Comparison of ENCODE assay signal across 8 mouse cellular contexts in genomic region chr8:61223729-61224379, GRCm38 (mm10). TPM values are rescaled to one million over a fixed set of nuclear protein-coding genes. Genes with fewer than 3 reads are reported as not detected.
DNase-seq lines count a peak whose midpoint lies in the region; ATAC-seq lines count a peak whose summit lies in the region.

Gene Sh3rf1, plus strand, starts transcription at chr8:61223872.

- peak within 1 kb of the TSS; percentile 84 for H3K4me3 ChIP-seq in limb, embryonic 12.5 days (replicated peaks)
- peak within 1 kb of the TSS; percentile 82 for H3K4me3 ChIP-seq in midbrain, embryonic 14.5 days (replicated peaks; ENCODE audit: low read depth, low read length)

- H3K4me2 ChIP-seq in limb, embryonic 12.5 days, result peak within 1 kb of the TSS; percentile 94
- peak within 1 kb of the TSS; percentile 91 for H3K4me2 ChIP-seq in midbrain, embryonic 14.5 days (ENCODE audit: low read length)

- no peak for DNase-seq in cerebellum, adult 9-10 months
- peak; percentile 89 for DNase-seq in embryo, embryonic 9.5 days (ENCODE audit: extremely low spot score)
- DNase-seq in heart, adult 11 months, result peak; percentile 98
- DNase-seq in kidney, adult 18-20 months, result peak; percentile 87
- peak; percentile 92 for DNase-seq in midbrain, embryonic 14.5 days
- peak; percentile 62 to 80 for DNase-seq in spleen, adult 18-20 months

- peak within 1 kb of the TSS; percentile 81 for H3K9ac ChIP-seq in limb, embryonic 12.5 days (replicated peaks)
- H3K9ac ChIP-seq in midbrain, embryonic 14.5 days (replicated peaks; ENCODE audit: low read length), result peak within 1 kb of the TSS; percentile 81

- peaks cover 6% of the 10 kb centered on the region; the same call in 1 of the 2 replicates for H3K36me3 ChIP-seq in limb, embryonic 12.5 days
- no peaks in the 10 kb centered on the region for H3K36me3 ChIP-seq in midbrain, embryonic 14.5 days (ENCODE audit: control insufficient read depth, insufficient read depth, low read length)

- peak within 1 kb of the TSS; percentile 81 for H3K27ac ChIP-seq in limb, embryonic 12.5 days
- H3K27ac ChIP-seq in midbrain, embryonic 14.5 days (replicated peaks; ENCODE audit: low read depth, low read length), result peak within 1 kb of the TSS; percentile 85

- H3K4me1 ChIP-seq in limb, embryonic 12.5 days (replicated peaks), result peaks cover 20% of the 10 kb centered on the region
- peaks cover 33% of the 10 kb centered on the region for H3K4me1 ChIP-seq in midbrain, embryonic 14.5 days (ENCODE audit: control insufficient read depth, insufficient read depth, low read length)

- H3K27me3 ChIP-seq in limb, embryonic 12.5 days, result no peaks in the 10 kb centered on the region
- no peaks in the 10 kb centered on the region for H3K27me3 ChIP-seq in midbrain, embryonic 14.5 days (ENCODE audit: control insufficient read depth, insufficient read depth, low read length)

- under 1% methylated on average over 68 of the region's 84 CpGs for WGBS in limb, embryonic 12.5 days
- under 1% methylated on average over 79 of the region's 84 CpGs for WGBS in midbrain, embryonic 14.5 days

- no peaks in the 10 kb centered on the region for H3K9me3 ChIP-seq in limb, embryonic 12.5 days
- no peaks in the 10 kb centered on the region for H3K9me3 ChIP-seq in midbrain, embryonic 14.5 days (ENCODE audit: control insufficient read depth, low read length)

- peak; percentile 59; the same call in 1 of the 2 replicates for ATAC-seq in cerebellum, adult (ENCODE audit: insufficient number of reproducible peaks, low FRiP score, low TSS enrichment)
- peak; percentile 77 for ATAC-seq in limb, embryonic 12.5 days (ENCODE audit: insufficient number of reproducible peaks, insufficient read depth, low FRiP score, low TSS enrichment, low read depth)
- ATAC-seq in midbrain, embryonic 14.5 days (ENCODE audit: low FRiP score, low TSS enrichment), result peak; percentile 89

RNA-seq across cellular contexts. Expression of gene Sh3rf1, which starts in this region (rescaled TPM):
- 9.1 and 10.7 TPM in 2 replicates for polyA plus RNA-seq in limb, embryonic 12.5 days (2016; fragmentation: Nextera tagmentation; extraction: Ambion mirVana)
- 32.2 and 38.4 TPM in 2 replicates for polyA plus RNA-seq in midbrain, embryonic 14.5 days (2014; fragmentation: Nextera tagmentation; extraction: Ambion mirVana)
